Mouse (Mus musculus): Measurements from ENCODE around the gene Zfp873. TPM values are rescaled to one million over a fixed set of nuclear protein-coding genes. Genes with fewer than 3 reads are reported as not detected.

Zfp873 gene
- polyA plus RNA-seq, 1 experiment from 2014 or later: 1.9 TPM

Other genes with a start within 250 kb of the Zfp873 start
- gene Gm4767, start 235.9 kb upstream of the Zfp873 start, polyA plus RNA-seq (2015; fragmentation: Nextera tagmentation; extraction: Ambion mirVana): 0.55 and 0.73 TPM in 2 replicates
- 1.6 and 2.0 TPM in 2 replicates for gene Gm32687, start 184.2 kb upstream of the Zfp873 start, polyA plus RNA-seq (2015; fragmentation: Nextera tagmentation; extraction: Ambion mirVana)
- gene Zfp781, start 117.6 kb upstream of the Zfp873 start, polyA plus RNA-seq (2015; fragmentation: Nextera tagmentation; extraction: Ambion mirVana): 0.24 and 0.42 TPM in 2 replicates
- 0.34 and 0.45 TPM in 2 replicates for gene BC024063, start 35.2 kb downstream of the Zfp873 start, polyA plus RNA-seq (2015; fragmentation: Nextera tagmentation; extraction: Ambion mirVana)
- gene AU041133, start 79.9 kb downstream of the Zfp873 start, polyA plus RNA-seq (2015; fragmentation: Nextera tagmentation; extraction: Ambion mirVana): 1.1 and 1.8 TPM in 2 replicates
- 2.1 and 2.4 TPM in 2 replicates for gene Zfp938, start 193.2 kb downstream of the Zfp873 start, polyA plus RNA-seq (2015; fragmentation: Nextera tagmentation; extraction: Ambion mirVana)